Mouse (Mus musculus): ENCODE data around the gene Opcml. TPM values are rescaled to one million over a fixed set of nuclear protein-coding genes. Genes with fewer than 3 reads are reported as not detected.

The Opcml gene
- 5.9 and 6.0 TPM in 2 replicates for polyA plus RNA-seq (2014; fragmentation: Nextera tagmentation; extraction: Ambion mirVana)

GRCm38 (mm10) chr9:27790725-27791638, at the start of gene Opcml:
Gene Opcml (plus strand): TSS chr9:27790775.
- ATAC-seq (ENCODE audit: low read depth) (0 out of 2 replicates have a peak, but pooled peaks have one; percentile 22), DNase-seq (ENCODE audit: low spot score) (peak; percentile 40)
- Histone ChIP-seq H3K4me1 (ENCODE audit: control insufficient read depth, insufficient read depth, low read length) (peaks cover 4% of the 10 kb centered on the region; the same call in 1 of the 2 replicates), H3K27me3 (replicated peaks; ENCODE audit: control insufficient read depth, insufficient read depth, low read length) (peaks cover 50% of the 10 kb centered on the region), H3K9ac (ENCODE audit: low read depth, low read length) (peak within 1 kb of the TSS; percentile 47), H3K4me2 (ENCODE audit: low read depth, low read length) (peak within 1 kb of the TSS; percentile 59), H3K36me3 (ENCODE audit: control insufficient read depth, insufficient read depth, low read length) (no peaks in the 10 kb centered on the region), H3K4me3 (ENCODE audit: low read depth, low read length) (peak within 1 kb of the TSS; percentile 37), H3K27ac (replicated peaks; ENCODE audit: low read depth, low read length) (no peak within 1 kb of the TSS), H3K9me3 (ENCODE audit: control insufficient read depth, low read length) (no peaks in the 10 kb centered on the region)
- WGBS = 1% methylated on average over 28 of the region's 28 CpGs

- ATAC-seq (ENCODE audit: low read depth) (no peak), DNase-seq (ENCODE audit: low spot score) (no peak)
- no peaks in the 10 kb centered on the region for H3K9me3 ChIP-seq (ENCODE audit: control insufficient read depth, low read length)
- no peaks in the 10 kb centered on the region for H3K36me3 ChIP-seq (ENCODE audit: control insufficient read depth, insufficient read depth, low read length)
- no peak overlapping the region for H3K4me3 ChIP-seq (ENCODE audit: low read depth, low read length)
- H3K27ac ChIP-seq (replicated peaks; ENCODE audit: low read depth, low read length) = no peak overlapping the region
- H3K4me1 ChIP-seq (ENCODE audit: control insufficient read depth, insufficient read depth, low read length) = no peaks in the 10 kb centered on the region
- 54% methylated on average over 1 of the region's 1 CpGs for whole genome bisulfite sequencing
- no peak overlapping the region for H3K4me2 ChIP-seq (ENCODE audit: low read depth, low read length)
- H3K27me3 ChIP-seq (replicated peaks; ENCODE audit: control insufficient read depth, insufficient read depth, low read length) = no peaks in the 10 kb centered on the region
- H3K9ac ChIP-seq (ENCODE audit: low read depth, low read length) = no peak overlapping the region
These were observed 31.9 kb upstream of the Opcml start for GRCm38 (mm10) chr9:27758709-27759108.

DNA sequence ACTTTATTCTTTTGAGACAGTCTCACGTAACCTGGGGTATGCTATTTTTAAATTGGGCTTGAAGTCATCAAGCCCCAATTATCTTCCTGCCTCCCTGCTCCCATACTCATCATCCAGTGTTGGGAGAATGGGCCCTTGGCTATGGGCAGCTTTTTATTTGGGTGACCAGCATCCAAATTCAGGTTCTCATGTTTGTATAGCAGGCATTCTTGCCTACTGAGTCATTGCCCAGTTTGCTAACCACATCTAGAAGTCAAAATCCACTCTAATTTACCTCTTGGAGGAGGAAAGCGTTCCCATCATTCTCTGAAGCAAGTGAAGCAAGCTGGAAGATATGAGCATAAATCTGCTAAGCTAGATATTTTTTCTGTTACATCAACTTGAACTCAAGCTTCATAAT, 29.4 kb upstream of the Opcml start:
- DNase-seq (ENCODE audit: low spot score) (no peak), ATAC-seq (ENCODE audit: low read depth) (no peak)
- WGBS = 83% methylated on average over 2 of the region's 2 CpGs
- Histone ChIP-seq H3K9ac (ENCODE audit: low read depth, low read length) (no peak overlapping the region), H3K4me1 (ENCODE audit: control insufficient read depth, insufficient read depth, low read length) (no peaks in the 10 kb centered on the region), H3K4me2 (ENCODE audit: low read depth, low read length) (no peak overlapping the region), H3K27ac (replicated peaks; ENCODE audit: low read depth, low read length) (no peak overlapping the region), H3K36me3 (ENCODE audit: control insufficient read depth, insufficient read depth, low read length) (no peaks in the 10 kb centered on the region), H3K9me3 (ENCODE audit: control insufficient read depth, low read length) (no peaks in the 10 kb centered on the region), H3K27me3 (replicated peaks; ENCODE audit: control insufficient read depth, insufficient read depth, low read length) (no peaks in the 10 kb centered on the region), H3K4me3 (ENCODE audit: low read depth, low read length) (no peak overlapping the region)

DNA sequence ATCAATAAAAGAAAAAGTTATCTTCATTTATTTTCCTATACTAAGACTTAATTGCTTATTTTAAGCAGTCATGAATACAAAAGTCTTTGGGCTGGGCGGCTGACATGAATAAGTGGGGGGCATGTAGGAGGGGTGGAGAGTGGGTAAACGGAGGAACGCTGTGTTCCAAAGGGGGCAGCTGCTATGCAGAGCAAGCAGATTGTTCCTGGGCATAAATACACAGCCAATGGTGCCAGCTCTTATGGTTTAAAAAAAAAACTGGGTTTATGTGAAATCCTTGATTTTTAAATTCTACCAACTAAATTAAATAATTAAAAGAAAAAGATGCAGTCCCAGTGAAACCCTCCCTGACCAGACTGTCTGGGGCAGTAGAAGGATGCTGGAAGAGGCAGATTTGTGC, 24.1 kb upstream of the Opcml start:
- DNase-seq (ENCODE audit: low spot score) (no peak), ATAC-seq (ENCODE audit: low read depth) (no peak)
- H3K9me3 ChIP-seq (ENCODE audit: control insufficient read depth, low read length) = no peaks in the 10 kb centered on the region
- 80% methylated on average over 3 of the region's 3 CpGs for WGBS
- no peak overlapping the region for H3K4me2 ChIP-seq (ENCODE audit: low read depth, low read length)
- H3K4me3 ChIP-seq (ENCODE audit: low read depth, low read length) = no peak overlapping the region
- no peaks in the 10 kb centered on the region for H3K36me3 ChIP-seq (ENCODE audit: control insufficient read depth, insufficient read depth, low read length)
- no peaks in the 10 kb centered on the region for H3K4me1 ChIP-seq (ENCODE audit: control insufficient read depth, insufficient read depth, low read length)
- no peak overlapping the region for H3K9ac ChIP-seq (ENCODE audit: low read depth, low read length)
- no peak overlapping the region for H3K27ac ChIP-seq (replicated peaks; ENCODE audit: low read depth, low read length)
- no peaks in the 10 kb centered on the region for H3K27me3 ChIP-seq (replicated peaks; ENCODE audit: control insufficient read depth, insufficient read depth, low read length)

GRCm38 (mm10) chr9:27767196-27767900, 23.2 kb upstream of the Opcml start:
- Histone ChIP-seq H3K27me3 (replicated peaks; ENCODE audit: control insufficient read depth, insufficient read depth, low read length) (no peaks in the 10 kb centered on the region), H3K4me3 (ENCODE audit: low read depth, low read length) (no peak overlapping the region), H3K36me3 (ENCODE audit: control insufficient read depth, insufficient read depth, low read length) (no peaks in the 10 kb centered on the region), H3K4me1 (ENCODE audit: control insufficient read depth, insufficient read depth, low read length) (no peaks in the 10 kb centered on the region), H3K4me2 (ENCODE audit: low read depth, low read length) (no peak overlapping the region), H3K27ac (replicated peaks; ENCODE audit: low read depth, low read length) (no peak overlapping the region), H3K9ac (ENCODE audit: low read depth, low read length) (no peak overlapping the region), H3K9me3 (ENCODE audit: control insufficient read depth, low read length) (no peaks in the 10 kb centered on the region)
- WGBS = 85% methylated on average over 8 of the region's 8 CpGs
- DNase-seq (ENCODE audit: low spot score) = no peak
- ATAC-seq (ENCODE audit: low read depth) = no peak

GRCm38 (mm10) chr9:27768788-27769187, 21.8 kb upstream of the Opcml start:
- Histone ChIP-seq H3K4me1 (ENCODE audit: control insufficient read depth, insufficient read depth, low read length) (no peaks in the 10 kb centered on the region), H3K9ac (ENCODE audit: low read depth, low read length) (no peak overlapping the region), H3K4me2 (ENCODE audit: low read depth, low read length) (no peak overlapping the region), H3K36me3 (ENCODE audit: control insufficient read depth, insufficient read depth, low read length) (no peaks in the 10 kb centered on the region), H3K27me3 (replicated peaks; ENCODE audit: control insufficient read depth, insufficient read depth, low read length) (no peaks in the 10 kb centered on the region), H3K9me3 (ENCODE audit: control insufficient read depth, low read length) (no peaks in the 10 kb centered on the region), H3K27ac (replicated peaks; ENCODE audit: low read depth, low read length) (no peak overlapping the region), H3K4me3 (ENCODE audit: low read depth, low read length) (no peak overlapping the region)
- ATAC-seq (ENCODE audit: low read depth) (no peak), DNase-seq (ENCODE audit: low spot score) (no peak)

- H3K36me3 ChIP-seq (ENCODE audit: control insufficient read depth, insufficient read depth, low read length) = no peaks in the 10 kb centered on the region
- H3K4me1 ChIP-seq (ENCODE audit: control insufficient read depth, insufficient read depth, low read length) = no peaks in the 10 kb centered on the region
- 56% methylated on average over 6 of the region's 6 CpGs for WGBS
- no peak overlapping the region for H3K27ac ChIP-seq (replicated peaks; ENCODE audit: low read depth, low read length)
- DNase-seq (ENCODE audit: low spot score) (no peak), ATAC-seq (ENCODE audit: low read depth) (no peak)
- no peaks in the 10 kb centered on the region for H3K27me3 ChIP-seq (replicated peaks; ENCODE audit: control insufficient read depth, insufficient read depth, low read length)
- H3K4me2 ChIP-seq (ENCODE audit: low read depth, low read length) = no peak overlapping the region
- no peak overlapping the region for H3K4me3 ChIP-seq (ENCODE audit: low read depth, low read length)
- no peaks in the 10 kb centered on the region for H3K9me3 ChIP-seq (ENCODE audit: control insufficient read depth, low read length)
- no peak overlapping the region for H3K9ac ChIP-seq (ENCODE audit: low read depth, low read length)
These were observed 9.1 kb upstream of the Opcml start for GRCm38 (mm10) chr9:27781291-27781993.

GRCm38 (mm10) chr9:27781994-27782337, 8.6 kb upstream of the Opcml start:
- WGBS = 0% methylated on average over 1 of the region's 1 CpGs

More at GRCm38 (mm10) chr9:27781994-27782337, 8.6 kb upstream of the Opcml start:
- DNase-seq (ENCODE audit: low spot score) (peak; percentile 33), ATAC-seq (ENCODE audit: low read depth) (0 out of 2 replicates have a peak, but pooled peaks have one; percentile 37)
- Histone ChIP-seq H3K9me3 (ENCODE audit: control insufficient read depth, low read length) (no peaks in the 10 kb centered on the region), H3K4me1 (ENCODE audit: control insufficient read depth, insufficient read depth, low read length) (no peaks in the 10 kb centered on the region), H3K4me3 (ENCODE audit: low read depth, low read length) (no peak overlapping the region), H3K27me3 (replicated peaks; ENCODE audit: control insufficient read depth, insufficient read depth, low read length) (no peaks in the 10 kb centered on the region), H3K9ac (ENCODE audit: low read depth, low read length) (no peak overlapping the region), H3K27ac (replicated peaks; ENCODE audit: low read depth, low read length) (no peak overlapping the region), H3K4me2 (ENCODE audit: low read depth, low read length) (no peak overlapping the region), H3K36me3 (ENCODE audit: control insufficient read depth, insufficient read depth, low read length) (no peaks in the 10 kb centered on the region)

All from embryonic facial prominence, embryonic 14.5 days (tissue).